Mouse (Mus musculus): Measurements from ENCODE around the gene Gcn1l1. TPM values are rescaled to one million over a fixed set of nuclear protein-coding genes. Genes with fewer than 3 reads are reported as not detected.

Gcn1l1 gene
- polyA plus RNA-seq, 1 experiment: 3.0 TPM

DNA sequence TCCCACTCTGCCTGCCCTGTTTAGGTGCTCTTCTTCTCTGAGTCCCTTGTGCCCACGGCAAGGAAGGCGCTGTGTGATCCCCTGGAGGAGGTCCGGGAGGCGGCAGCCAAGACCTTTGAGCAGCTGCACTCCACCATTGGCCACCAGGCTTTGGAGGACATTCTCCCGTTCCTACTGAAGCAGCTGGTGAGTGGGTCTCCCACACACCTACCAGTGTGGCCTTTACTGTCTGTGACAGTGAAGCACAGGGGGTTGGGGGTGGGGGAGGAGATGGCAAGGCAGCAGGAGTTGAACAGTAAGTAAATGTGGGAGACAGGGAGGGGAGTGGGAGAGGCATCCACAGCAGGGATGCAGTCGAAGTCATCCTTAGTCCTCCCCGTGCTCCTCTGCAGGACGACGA is 48.3 kb downstream of the Gcn1l1 start:
- Histone ChIP-seq H3K36me3 (ENCODE audit: control insufficient read depth) (peaks cover 100% of the 10 kb centered on the region), H3K4me1 (ENCODE audit: control insufficient read depth) (peaks cover 11% of the 10 kb centered on the region), H3K27me3 (ENCODE audit: control insufficient read depth) (no peaks in the 10 kb centered on the region), H3K4me3 (replicated peaks) (no peak overlapping the region), H3K9me3 (ENCODE audit: control insufficient read depth, low read length) (no peaks in the 10 kb centered on the region)
- TF ChIP-seq TAL1 (IDR thresholded peaks at IDR 0.05; ENCODE audit: low read length) (no peak), GATA1 (IDR thresholded peaks at IDR 0.05; ENCODE audit: low read length) (no peak)

DNA sequence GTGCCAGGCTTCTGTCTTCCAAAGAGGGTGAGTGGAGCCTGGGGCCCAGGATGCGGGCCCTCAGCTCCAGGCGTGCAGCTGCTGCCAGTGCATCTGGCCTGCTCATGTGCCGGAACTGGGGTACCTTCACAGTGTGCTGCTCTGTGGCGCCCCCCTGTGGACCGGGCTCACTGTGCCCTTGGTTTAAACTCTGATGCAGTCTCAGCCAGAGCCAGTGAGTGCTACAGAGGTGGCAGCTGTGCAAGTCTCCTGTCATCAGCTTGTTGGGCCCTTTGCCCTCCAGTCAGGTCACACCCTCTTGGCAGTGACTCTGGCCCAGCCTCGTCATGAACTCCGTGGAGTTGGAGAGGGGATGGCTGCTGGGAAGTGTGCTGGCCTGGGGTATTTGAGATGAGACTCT is 49.9 kb downstream of the Gcn1l1 start:
- Histone ChIP-seq H3K4me3 (replicated peaks) (no peak overlapping the region), H3K4me1 (ENCODE audit: control insufficient read depth) (peaks cover 13% of the 10 kb centered on the region), H3K27me3 (ENCODE audit: control insufficient read depth) (no peaks in the 10 kb centered on the region), H3K36me3 (ENCODE audit: control insufficient read depth) (peaks cover 100% of the 10 kb centered on the region), H3K9me3 (ENCODE audit: control insufficient read depth, low read length) (no peaks in the 10 kb centered on the region)
- TF ChIP-seq TAL1 (IDR thresholded peaks at IDR 0.05; ENCODE audit: low read length) (no peak), GATA1 (IDR thresholded peaks at IDR 0.05; ENCODE audit: low read length) (no peak)

DNA sequence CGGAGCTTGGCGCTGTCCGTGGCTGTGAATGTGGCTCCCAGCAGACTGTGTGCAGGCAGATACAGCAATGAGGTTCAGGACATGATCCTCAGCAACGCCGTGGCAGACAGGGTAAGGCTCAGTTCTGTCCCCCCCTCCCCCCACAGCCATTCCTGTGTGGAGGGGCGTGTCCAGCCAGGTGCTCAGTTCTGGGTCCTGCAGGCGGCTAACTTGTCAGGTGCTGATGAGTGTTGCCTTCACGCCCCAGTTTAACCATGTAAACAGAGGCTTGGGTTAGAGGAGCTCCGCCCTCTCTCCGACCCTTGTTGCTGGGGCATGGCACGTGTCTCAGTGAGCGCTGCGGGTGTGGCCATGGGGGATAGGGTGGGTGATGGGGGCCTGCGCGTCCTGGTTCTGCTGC is 54.6 kb downstream of the Gcn1l1 start:
- TF ChIP-seq GATA1 (IDR thresholded peaks at IDR 0.05; ENCODE audit: low read length) (no peak), TAL1 (IDR thresholded peaks at IDR 0.05; ENCODE audit: low read length) (no peak)
- Histone ChIP-seq H3K4me3 (replicated peaks) (no peak overlapping the region), H3K36me3 (ENCODE audit: control insufficient read depth) (peaks cover 89% of the 10 kb centered on the region), H3K4me1 (ENCODE audit: control insufficient read depth) (peaks cover 25% of the 10 kb centered on the region), H3K9me3 (ENCODE audit: control insufficient read depth, low read length) (no peaks in the 10 kb centered on the region), H3K27me3 (ENCODE audit: control insufficient read depth) (no peaks in the 10 kb centered on the region)

DNA sequence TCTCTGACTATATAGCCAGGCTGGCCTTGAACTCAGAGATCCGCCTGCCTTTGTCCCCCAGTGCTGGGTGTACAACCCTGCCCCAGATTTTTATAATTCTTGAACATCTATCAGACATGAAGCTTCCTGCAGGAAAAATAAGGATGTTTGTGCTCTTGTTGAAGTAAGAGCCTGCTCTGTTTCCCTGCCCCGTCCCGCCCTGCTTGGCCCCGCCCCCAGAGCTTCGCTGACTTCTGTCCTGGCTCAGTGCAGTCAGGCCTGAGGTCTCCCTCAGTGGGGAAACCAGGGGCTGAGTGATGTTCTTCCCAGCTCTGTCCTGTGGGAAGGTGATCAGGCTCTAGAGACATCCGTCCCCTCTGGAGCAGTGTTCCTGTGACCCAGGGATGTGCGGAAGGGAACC is 57.6 kb downstream of the Gcn1l1 start:
- Histone ChIP-seq H3K36me3 (ENCODE audit: control insufficient read depth) (peaks cover 68% of the 10 kb centered on the region), H3K9me3 (ENCODE audit: control insufficient read depth, low read length) (no peaks in the 10 kb centered on the region), H3K4me3 (replicated peaks) (no peak overlapping the region), H3K27me3 (ENCODE audit: control insufficient read depth) (no peaks in the 10 kb centered on the region), H3K4me1 (ENCODE audit: control insufficient read depth) (peaks cover 53% of the 10 kb centered on the region)
- TF ChIP-seq GATA1 (IDR thresholded peaks at IDR 0.05; ENCODE audit: low read length): no peak
- TF ChIP-seq TAL1 (IDR thresholded peaks at IDR 0.05; ENCODE audit: low read length): no peak

DNA sequence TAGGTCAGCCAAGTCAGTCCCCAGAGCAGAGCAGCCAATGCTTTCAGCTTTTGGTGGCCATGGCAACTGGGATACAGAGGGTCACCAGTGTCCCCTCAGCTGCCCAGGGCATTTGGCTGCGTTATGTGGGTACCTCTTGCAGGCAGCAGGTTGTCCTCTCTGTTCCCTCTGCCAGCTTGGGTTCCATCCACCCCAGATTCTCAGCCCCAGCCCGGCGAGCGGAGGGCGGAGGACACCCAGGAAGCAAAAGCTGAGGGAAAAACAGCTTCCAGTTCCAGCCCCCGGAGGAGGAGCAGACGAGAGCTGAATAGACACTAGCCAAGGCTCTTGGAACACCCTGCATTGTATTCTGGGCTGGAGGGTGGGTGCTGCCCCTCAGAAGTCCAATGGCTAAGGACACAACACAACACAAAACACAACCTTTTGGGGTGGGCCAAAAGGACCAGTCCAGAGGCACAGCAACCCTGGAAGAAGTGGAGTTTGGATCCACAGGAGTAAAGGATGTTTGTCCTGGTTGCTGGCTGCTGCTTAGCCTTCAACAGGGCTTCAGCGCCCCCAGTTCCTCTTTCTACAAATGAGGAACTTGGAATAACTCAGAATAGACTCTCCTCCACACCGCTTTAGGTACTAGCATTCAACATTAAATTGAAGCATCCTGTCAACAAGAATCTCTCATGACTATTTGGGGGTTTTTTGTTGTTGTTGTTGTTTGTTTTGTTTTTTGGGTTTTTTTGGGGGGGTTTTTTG is 58.8 kb downstream of the Gcn1l1 start:
- TF ChIP-seq GATA1 (IDR thresholded peaks at IDR 0.05; ENCODE audit: low read length): no peak
- no peak for TF ChIP-seq TAL1 (IDR thresholded peaks at IDR 0.05; ENCODE audit: low read length)
- H3K9me3 ChIP-seq (ENCODE audit: control insufficient read depth, low read length): no peaks in the 10 kb centered on the region
- no peak overlapping the region for H3K4me3 ChIP-seq (replicated peaks)
- H3K36me3 ChIP-seq (ENCODE audit: control insufficient read depth): peaks cover 63% of the 10 kb centered on the region
- H3K27me3 ChIP-seq (ENCODE audit: control insufficient read depth): no peaks in the 10 kb centered on the region
- peaks cover 65% of the 10 kb centered on the region for H3K4me1 ChIP-seq (ENCODE audit: control insufficient read depth)

DNA sequence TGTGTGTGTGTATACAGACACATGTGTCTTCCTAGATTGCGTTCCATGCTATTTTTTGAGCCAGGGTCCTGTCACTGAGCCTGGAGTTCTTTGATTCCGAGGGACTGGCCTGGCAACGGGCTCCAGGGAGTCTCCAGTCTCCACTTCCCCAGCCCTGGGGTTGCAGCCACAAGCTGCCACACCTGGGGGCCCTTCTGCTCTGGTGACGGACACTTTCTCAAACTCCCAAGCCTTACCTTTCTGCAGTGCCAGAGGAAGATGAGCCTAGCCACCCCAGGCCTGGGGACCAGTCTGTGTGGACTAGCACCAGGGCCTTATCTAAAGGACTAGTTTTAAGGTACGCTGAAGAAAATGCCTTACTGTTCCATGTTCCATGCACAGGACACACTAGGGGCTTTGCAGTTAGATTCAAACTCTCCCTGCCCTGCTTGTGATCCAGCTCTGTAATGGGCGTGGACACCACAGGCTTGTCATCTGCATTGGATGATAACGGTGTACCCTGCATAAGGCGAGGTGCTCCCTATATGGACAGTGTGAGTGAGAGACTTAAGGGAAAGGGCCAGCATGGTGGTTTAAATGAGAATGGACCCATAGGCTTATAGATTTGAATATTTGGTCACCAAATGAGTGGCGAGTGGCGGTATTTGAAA is 61.3 kb downstream of the Gcn1l1 start:
- Histone ChIP-seq H3K27me3 (ENCODE audit: control insufficient read depth) (no peaks in the 10 kb centered on the region), H3K4me1 (ENCODE audit: control insufficient read depth) (peaks cover 83% of the 10 kb centered on the region), H3K36me3 (ENCODE audit: control insufficient read depth) (peaks cover 50% of the 10 kb centered on the region), H3K9me3 (ENCODE audit: control insufficient read depth, low read length) (no peaks in the 10 kb centered on the region), H3K4me3 (replicated peaks) (peak overlapping the region; percentile 60)
- peak; percentile 79 for TF ChIP-seq TAL1 (IDR thresholded peaks at IDR 0.05; ENCODE audit: low read length)
- peak; percentile 68 for TF ChIP-seq GATA1 (IDR thresholded peaks at IDR 0.05; ENCODE audit: low read length)

DNA sequence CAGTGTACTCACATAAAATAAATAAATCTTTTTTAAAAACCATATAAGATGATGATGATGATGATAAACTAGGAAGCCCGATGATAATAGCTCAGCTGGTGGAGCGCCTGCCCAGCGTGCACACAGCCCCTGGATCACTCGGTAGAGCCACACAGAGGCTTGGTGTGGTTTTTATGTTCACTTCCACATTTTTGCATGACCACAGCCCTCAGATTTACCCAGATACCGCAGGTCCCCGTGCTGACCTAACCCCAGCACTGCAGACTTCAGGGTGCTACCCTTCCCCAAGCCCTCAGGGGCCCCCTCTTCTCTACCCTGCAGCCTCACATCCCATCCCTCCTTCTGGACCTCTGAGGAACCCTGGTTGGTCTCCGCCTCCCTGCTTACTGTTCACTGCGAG is 63.0 kb downstream of the Gcn1l1 start:
- H3K4me3 ChIP-seq (replicated peaks): no peak overlapping the region
- no peaks in the 10 kb centered on the region for H3K9me3 ChIP-seq (ENCODE audit: control insufficient read depth, low read length)
- TF ChIP-seq GATA1 (IDR thresholded peaks at IDR 0.05; ENCODE audit: low read length): no peak
- TF ChIP-seq TAL1 (IDR thresholded peaks at IDR 0.05; ENCODE audit: low read length): no peak
- H3K36me3 ChIP-seq (ENCODE audit: control insufficient read depth): peaks cover 42% of the 10 kb centered on the region
- peaks cover 82% of the 10 kb centered on the region for H3K4me1 ChIP-seq (ENCODE audit: control insufficient read depth)
- H3K27me3 ChIP-seq (ENCODE audit: control insufficient read depth): no peaks in the 10 kb centered on the region

DNA sequence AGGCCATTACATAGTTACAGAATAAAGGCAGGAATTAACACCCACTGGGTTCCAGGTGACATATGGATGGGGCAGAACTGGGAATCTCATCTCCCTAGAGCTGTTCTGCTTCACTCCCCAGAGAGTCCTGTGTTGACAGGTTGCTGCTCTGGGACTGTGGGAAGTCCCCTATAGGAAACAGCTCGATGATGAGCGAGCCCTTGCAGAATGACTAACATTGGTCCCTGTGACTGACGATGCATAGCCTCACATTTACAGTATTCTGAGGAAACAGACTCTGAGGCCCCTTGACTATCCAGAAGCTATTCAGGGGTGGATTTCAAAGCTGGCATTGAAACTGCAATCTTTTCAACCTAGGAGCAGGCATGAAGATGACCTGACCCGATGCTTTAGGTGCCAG is 64.6 kb downstream of the Gcn1l1 start:
- Histone ChIP-seq H3K4me1 (ENCODE audit: control insufficient read depth) (peaks cover 86% of the 10 kb centered on the region), H3K9me3 (ENCODE audit: control insufficient read depth, low read length) (no peaks in the 10 kb centered on the region)

DNA sequence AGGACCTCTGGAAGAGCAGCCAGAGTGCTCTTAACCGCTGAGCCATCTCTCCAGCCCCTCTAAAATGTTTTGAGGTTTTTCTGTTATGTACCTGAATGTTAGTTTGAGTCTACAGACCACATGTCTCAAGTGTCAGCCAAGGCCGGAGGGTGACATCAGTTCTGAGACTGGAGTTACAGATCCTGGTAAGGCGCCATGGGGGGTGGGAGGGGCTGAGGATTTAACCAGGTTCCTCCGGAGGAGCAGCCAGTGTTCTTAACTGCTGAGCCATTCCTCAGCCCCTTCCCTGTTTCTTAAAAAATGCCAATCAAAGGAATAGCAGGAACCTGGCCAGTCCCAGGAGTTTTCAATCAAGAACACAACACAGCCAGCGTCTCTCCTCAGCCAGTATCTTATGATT is 65.2 kb downstream of the Gcn1l1 start:
- Histone ChIP-seq H3K36me3 (ENCODE audit: control insufficient read depth) (peaks cover 52% of the 10 kb centered on the region), H3K27me3 (ENCODE audit: control insufficient read depth) (no peaks in the 10 kb centered on the region), H3K4me3 (replicated peaks) (peak overlapping the region; percentile 74), H3K4me1 (ENCODE audit: control insufficient read depth) (peaks cover 87% of the 10 kb centered on the region), H3K9me3 (ENCODE audit: control insufficient read depth, low read length) (no peaks in the 10 kb centered on the region)
- TF ChIP-seq TAL1 (IDR thresholded peaks at IDR 0.05; ENCODE audit: low read length): no peak
- TF ChIP-seq GATA1 (IDR thresholded peaks at IDR 0.05; ENCODE audit: low read length): no peak

More for the DNA sequence above, 64.6 kb downstream of the Gcn1l1 start:
- Histone ChIP-seq H3K27me3 (ENCODE audit: control insufficient read depth) (no peaks in the 10 kb centered on the region), H3K4me3 (replicated peaks) (no peak overlapping the region), H3K36me3 (ENCODE audit: control insufficient read depth) (peaks cover 48% of the 10 kb centered on the region)
- TF ChIP-seq GATA1 (IDR thresholded peaks at IDR 0.05; ENCODE audit: low read length): no peak
- TF ChIP-seq TAL1 (IDR thresholded peaks at IDR 0.05; ENCODE audit: low read length): no peak

Measured in erythroblast, embryonic 14.5 days (primary cell).